Mouse (Mus musculus) erythroblast, embryonic 14.5 days (primary cell): ENCODE data around the gene Tcf20. TPM values are rescaled to one million over a fixed set of nuclear protein-coding genes. Genes with fewer than 3 reads are reported as not detected.

Experiments
- H3K27me3 ChIP-seq: 2 replicates; pipeline ENCODE4 v1.6.1; 2012; ENCODE audit warnings: inconsistent platforms; ENCODE audit not compliant: control insufficient read depth
- H3K36me3 ChIP-seq: 2 replicates; pipeline ENCODE4 v1.6.1; 2012; ENCODE audit warnings: mild to moderate bottlenecking, inconsistent platforms; ENCODE audit not compliant: control insufficient read depth
- H3K4me1 ChIP-seq: 2 replicates; pipeline ENCODE4 v1.6.1; 2012; ENCODE audit warnings: inconsistent platforms; ENCODE audit not compliant: control insufficient read depth
- H3K4me3 ChIP-seq: replicated peaks from 2 replicates; pipeline ENCODE3; 2012; ENCODE audit warnings: moderate library complexity, mild to moderate bottlenecking, inconsistent platforms
- H3K9me3 ChIP-seq: 2 replicates; pipeline ENCODE4 v1.6.1; 2012; ENCODE audit warnings: low read length, inconsistent platforms, mixed read lengths; ENCODE audit not compliant: control insufficient read depth
- GATA1 ChIP-seq: IDR thresholded peaks from 2 replicates; pipeline ENCODE4 v1.6.1; 2012; ENCODE audit warnings: low read length, inconsistent platforms, mixed read lengths
- TAL1 ChIP-seq: IDR thresholded peaks from 3 replicates; pipeline ENCODE4 v1.6.1; 2012; ENCODE audit warnings: low read length, inconsistent platforms, mixed read lengths
- polyA plus RNA-seq: library from polyadenylated mRNA; stranded (reverse); fragments of >175 nt; gene quantifications from 2 replicates; pipeline ENCODE4 v1.2.3, GENCODE M21; 2012

Tcf20 gene
- polyA plus RNA-seq, 1 experiment: 0.95 TPM

DNA sequence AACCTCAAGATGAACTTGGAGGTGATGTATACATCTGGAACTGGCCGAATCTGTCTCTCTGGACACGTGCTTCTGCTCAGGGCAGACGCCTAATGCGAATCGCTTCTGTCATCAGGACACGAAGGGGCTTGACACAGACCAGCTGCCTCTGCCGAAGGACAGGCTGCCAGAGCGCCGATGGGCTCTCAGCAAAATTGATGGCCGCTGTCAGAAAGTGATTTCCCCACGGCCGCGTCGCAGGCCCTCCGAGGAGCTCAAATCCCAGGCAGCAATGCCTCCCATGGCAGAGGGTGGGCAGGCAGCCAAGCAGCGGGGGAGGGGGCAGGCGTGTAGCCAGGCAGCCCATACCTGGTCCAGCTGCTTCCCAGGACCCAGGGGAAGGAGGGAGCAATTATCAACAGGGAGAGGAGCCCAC, 49.5 kb downstream of the Tcf20 start:
- no peak overlapping the region for H3K4me3 ChIP-seq
- no peaks in the 10 kb centered on the region for H3K4me1 ChIP-seq
- no peaks in the 10 kb centered on the region for H3K36me3 ChIP-seq
- TF ChIP-seq TAL1: no peak
- no peaks in the 10 kb centered on the region for H3K9me3 ChIP-seq
- H3K27me3 ChIP-seq: no peaks in the 10 kb centered on the region

DNA sequence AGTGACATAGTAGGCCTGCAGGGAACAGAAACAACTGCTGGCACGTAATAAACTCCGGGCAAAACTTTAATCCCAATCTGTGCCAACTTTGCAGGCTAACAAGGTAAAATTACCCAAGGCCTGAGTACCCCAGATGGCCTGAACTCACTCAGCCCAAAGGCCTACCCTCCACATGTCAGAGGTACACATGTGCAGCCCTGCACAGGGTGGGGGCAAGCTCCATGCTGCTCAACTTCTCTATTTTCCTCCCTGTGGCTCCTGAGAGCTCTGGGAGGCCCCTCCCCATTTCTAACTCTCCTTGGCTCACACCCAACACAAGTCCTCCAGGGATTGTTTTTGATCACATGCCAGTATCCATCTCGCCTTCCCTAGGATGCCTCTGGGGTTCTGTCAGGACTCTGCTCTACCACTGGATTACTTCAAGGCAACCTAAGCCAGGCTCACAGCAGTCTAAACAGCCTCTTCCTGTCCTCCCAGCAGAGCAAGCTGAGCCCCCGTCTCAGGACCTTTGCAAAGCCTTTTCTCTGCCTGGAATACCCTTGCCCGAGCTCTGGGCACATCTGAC, 50.2 kb downstream of the Tcf20 start:
- H3K27me3 ChIP-seq: no peaks in the 10 kb centered on the region
- no peaks in the 10 kb centered on the region for H3K36me3 ChIP-seq
- TF ChIP-seq GATA1 (no peak), TAL1 (no peak)
- no peaks in the 10 kb centered on the region for H3K4me1 ChIP-seq
- no peaks in the 10 kb centered on the region for H3K9me3 ChIP-seq
- no peak overlapping the region for H3K4me3 ChIP-seq

DNA sequence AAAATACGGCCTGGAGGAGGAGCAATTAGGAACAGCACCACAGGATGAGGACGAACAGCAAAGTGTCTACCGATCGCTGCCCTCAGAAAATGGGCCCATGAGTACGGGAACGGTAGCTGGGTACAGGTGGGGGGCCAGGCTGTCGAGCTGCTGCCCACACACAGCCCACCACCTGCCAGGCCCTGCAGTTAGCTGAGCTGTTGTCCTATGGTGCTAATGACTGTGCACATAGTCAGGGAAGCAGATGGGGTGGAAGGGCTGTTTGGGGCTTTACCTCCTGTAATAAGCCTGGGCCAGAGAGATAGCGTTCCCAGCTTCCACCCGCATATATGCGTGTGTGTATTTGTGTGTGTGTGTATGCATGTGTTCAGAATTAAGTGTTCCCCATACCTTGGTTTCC, 52.7 kb downstream of the Tcf20 start:
- Histone ChIP-seq H3K4me1 (no peaks in the 10 kb centered on the region), H3K27me3 (peaks cover 3% of the 10 kb centered on the region; the same call in 1 of the 2 replicates), H3K36me3 (no peaks in the 10 kb centered on the region), H3K9me3 (no peaks in the 10 kb centered on the region), H3K4me3 (no peak overlapping the region)
- no peak for TF ChIP-seq GATA1

DNA sequence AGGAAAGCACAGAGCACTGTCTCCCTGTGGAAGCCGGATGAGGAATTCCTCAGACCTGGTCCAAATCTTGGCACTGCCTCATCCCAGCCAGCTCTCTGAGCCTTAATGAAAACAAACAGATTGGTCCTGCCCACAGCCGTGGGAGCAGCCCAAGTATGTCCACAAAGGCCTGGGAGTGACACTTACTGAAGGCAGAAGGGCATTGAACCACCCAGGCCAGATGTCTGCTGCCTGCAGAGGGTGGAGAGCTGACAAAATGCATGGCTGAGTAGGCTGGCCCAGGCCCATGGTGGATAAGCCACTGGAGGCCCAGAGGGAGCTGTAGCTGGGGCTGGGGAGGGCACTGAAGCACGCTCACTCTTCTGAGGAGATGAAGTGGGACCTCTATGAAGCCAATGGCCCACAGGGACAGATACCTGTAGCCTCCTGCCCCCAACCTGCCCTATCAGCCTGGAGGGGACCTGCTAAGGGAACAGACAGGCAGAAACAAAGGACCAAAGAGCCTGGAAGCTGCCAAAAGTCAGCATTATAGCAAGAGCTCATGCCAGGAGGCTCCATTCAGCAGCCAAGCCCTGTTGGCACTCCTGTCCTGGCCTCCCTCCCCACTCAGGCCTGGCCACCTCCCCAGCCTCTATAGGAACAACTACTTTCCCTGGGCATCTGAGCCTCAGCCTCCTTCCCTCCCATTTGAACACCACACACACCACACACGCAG, 54.6 kb downstream of the Tcf20 start:
- H3K4me1 ChIP-seq: no peaks in the 10 kb centered on the region
- no peaks in the 10 kb centered on the region for H3K9me3 ChIP-seq
- H3K36me3 ChIP-seq: no peaks in the 10 kb centered on the region
- peaks cover 20% of the 10 kb centered on the region for H3K27me3 ChIP-seq
- no peak overlapping the region for H3K4me3 ChIP-seq
- no peak for TF ChIP-seq GATA1
- TF ChIP-seq TAL1: no peak

DNA sequence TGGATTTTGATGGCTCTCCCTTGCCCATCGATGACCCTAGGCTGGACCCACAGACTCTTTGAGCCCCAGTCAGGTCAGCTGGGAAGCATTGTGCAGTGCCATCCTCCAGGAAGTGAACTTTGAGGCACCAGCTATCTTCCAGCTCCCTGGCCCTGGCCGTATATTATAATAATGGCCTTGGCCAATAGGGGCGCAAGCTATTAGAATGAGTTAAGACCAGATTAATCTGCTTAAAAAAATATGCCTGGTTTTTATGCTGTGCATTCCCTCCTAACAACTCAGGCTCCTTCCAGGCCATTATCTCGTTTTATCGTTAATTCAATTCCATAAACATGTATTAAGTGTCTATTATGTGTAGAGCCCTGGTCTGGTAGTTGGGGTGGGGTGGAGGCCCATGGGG, 56.2 kb downstream of the Tcf20 start:
- H3K4me1 ChIP-seq: no peaks in the 10 kb centered on the region
- peaks cover 31% of the 10 kb centered on the region for H3K27me3 ChIP-seq
- H3K9me3 ChIP-seq: no peaks in the 10 kb centered on the region
- no peak overlapping the region for H3K4me3 ChIP-seq
- TF ChIP-seq TAL1 (no peak), GATA1 (no peak)
- H3K36me3 ChIP-seq: no peaks in the 10 kb centered on the region

DNA sequence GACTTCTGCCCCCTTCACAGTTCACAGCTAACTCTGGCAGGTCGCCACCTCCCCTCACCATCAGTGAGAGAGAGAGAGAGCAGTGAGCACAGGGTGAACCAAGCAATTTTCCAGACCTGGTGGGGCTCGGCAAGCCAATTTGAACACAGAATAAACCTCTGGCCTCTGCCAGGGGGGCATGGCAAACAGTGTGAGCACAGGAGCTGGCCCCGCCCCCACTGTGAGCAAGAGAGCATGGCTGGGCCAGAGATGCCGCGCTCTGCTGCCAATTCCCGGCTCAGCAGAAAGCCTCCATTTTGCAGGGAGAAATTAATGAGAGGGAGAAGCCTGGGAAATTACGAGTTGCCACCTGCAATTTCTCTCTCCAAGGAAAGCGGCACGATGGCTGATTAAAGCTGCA, 58.1 kb downstream of the Tcf20 start:
- peaks cover 44% of the 10 kb centered on the region for H3K27me3 ChIP-seq
- H3K4me3 ChIP-seq: no peak overlapping the region
- no peaks in the 10 kb centered on the region for H3K36me3 ChIP-seq
- H3K9me3 ChIP-seq: no peaks in the 10 kb centered on the region
- TF ChIP-seq GATA1 (no peak), TAL1 (no peak)
- no peaks in the 10 kb centered on the region for H3K4me1 ChIP-seq

DNA sequence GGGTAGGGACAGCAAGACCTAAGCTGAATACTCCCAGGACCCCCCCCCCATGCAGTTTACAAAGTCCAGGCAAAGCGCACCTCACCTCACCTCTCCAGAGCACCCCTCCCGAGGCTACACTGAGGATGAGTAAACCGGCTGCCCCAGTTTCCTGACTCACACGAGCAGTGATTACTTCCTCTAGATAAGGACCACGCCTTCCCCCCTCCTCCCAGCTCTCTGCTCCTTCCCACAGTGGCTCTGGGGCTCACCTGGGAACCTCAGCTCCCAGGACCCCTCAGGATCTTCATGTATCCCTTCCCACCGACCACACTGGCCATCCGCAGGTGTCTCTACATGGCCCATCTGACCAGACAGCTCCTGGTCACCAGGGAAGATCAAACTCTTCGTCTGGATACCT, 58.8 kb downstream of the Tcf20 start:
- Histone ChIP-seq H3K9me3 (no peaks in the 10 kb centered on the region), H3K36me3 (no peaks in the 10 kb centered on the region), H3K27me3 (peaks cover 50% of the 10 kb centered on the region), H3K4me3 (no peak overlapping the region), H3K4me1 (no peaks in the 10 kb centered on the region)
- no peak for TF ChIP-seq TAL1
- no peak for TF ChIP-seq GATA1

DNA sequence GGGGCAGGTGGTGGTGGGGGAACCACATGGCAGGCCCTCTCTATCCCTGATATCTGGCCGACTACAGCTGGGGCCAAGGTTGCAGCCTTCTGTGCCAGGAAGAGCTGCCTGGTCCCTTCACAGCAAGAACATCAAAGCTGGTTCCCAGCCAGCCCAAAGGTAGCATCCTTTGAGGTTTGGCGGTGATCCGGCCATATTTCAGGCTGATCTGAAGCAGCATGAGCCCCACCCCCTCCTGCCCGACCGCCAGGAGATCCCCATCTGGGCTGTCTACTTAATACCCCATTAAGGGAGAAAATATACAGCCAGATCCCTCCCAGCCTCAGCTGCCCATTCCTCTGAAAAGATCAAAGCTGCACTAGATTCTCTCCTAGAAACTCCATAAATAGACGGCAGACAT, 59.6 kb downstream of the Tcf20 start:
- no peaks in the 10 kb centered on the region for H3K9me3 ChIP-seq
- H3K27me3 ChIP-seq: peaks cover 58% of the 10 kb centered on the region
- TF ChIP-seq GATA1: no peak
- TF ChIP-seq TAL1: no peak

DNA sequence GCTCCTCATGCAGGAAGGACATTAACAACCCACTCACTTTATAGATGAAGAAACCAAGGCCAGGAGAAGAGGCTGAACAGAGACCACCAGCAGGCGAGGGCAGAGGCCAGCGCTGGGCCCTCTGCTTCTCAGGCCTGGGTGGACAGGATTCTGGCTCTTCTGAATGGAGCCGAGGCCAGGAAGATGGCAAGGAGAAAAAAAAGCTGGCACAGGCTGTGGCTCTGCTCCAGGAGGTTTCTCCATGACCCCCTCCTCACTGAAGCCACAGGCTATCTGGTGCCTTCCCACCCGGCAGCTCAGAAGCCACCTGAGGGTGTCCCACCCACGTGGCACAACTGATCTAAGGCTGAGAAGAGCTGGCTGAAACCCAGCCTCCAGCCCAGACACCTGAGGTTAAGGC, 60.6 kb downstream of the Tcf20 start:
- TF ChIP-seq TAL1 (no peak), GATA1 (no peak)
- H3K4me1 ChIP-seq: peaks cover 2% of the 10 kb centered on the region; the same call in 1 of the 2 replicates
- H3K9me3 ChIP-seq: no peaks in the 10 kb centered on the region
- H3K36me3 ChIP-seq: no peaks in the 10 kb centered on the region
- peaks cover 64% of the 10 kb centered on the region for H3K27me3 ChIP-seq
- H3K4me3 ChIP-seq: no peak overlapping the region

More for the DNA sequence above, 59.6 kb downstream of the Tcf20 start:
- Histone ChIP-seq H3K36me3 (no peaks in the 10 kb centered on the region), H3K4me1 (no peaks in the 10 kb centered on the region), H3K4me3 (no peak overlapping the region)

DNA sequence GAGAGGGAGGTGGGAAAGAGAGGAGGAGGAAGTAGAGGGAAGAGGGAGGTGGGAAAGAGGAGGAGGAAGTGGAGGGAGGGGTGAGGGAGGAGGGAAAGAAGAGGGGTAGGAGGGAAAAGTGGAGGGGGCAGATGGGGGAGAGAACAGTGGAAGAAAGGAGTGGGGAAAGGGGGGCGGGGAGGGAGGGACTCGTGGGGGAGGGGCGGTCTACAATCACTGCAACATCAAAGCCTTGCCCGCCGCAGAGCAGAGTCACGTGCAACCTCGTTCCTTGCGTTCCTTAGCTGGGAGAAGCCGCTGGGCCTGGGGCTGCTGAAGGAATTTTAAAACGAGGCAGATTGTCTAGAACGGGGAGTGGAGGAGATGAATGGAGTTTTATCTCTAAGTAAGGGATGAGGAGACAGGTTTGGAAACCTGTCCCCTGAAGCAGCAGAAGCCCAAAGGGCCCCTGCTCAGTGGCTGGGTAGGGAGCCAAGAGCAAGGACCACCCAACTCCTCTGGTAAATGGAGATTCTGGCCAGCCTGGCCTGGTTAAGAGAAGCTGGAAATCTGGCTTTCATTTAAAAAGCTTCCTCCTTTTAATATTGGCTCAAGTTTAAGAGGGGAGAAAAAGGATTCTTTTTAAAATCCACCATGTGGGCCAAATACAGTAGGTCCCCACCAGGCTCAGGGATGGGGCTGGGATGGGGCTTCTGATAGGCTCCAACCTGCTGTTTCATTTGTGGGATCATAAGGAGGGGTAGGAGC, 62.8 kb downstream of the Tcf20 start:
- peaks cover 63% of the 10 kb centered on the region for H3K27me3 ChIP-seq
- no peak for TF ChIP-seq TAL1
- H3K4me1 ChIP-seq: peaks cover 5% of the 10 kb centered on the region; the same call in 1 of the 2 replicates
- H3K4me3 ChIP-seq: no peak overlapping the region
- H3K36me3 ChIP-seq: no peaks in the 10 kb centered on the region
- H3K9me3 ChIP-seq: no peaks in the 10 kb centered on the region
